Mouse (Mus musculus) heart, adult 2 months (tissue): ENCODE measurements around the gene Eid3.

Source experiments
- CTCF ChIP-seq: fragments of 200-600 bp; IDR thresholded peaks from 2 replicates; pipeline ENCODE4 v1.8.1; 2022; ENCODE audit warnings: antibody characterized with exemption, mild to moderate bottlenecking, moderate library complexity
- EP300 ChIP-seq: fragments of 200-500 bp; IDR thresholded peaks from 2 replicates; pipeline ENCODE4 v1.6.1; 2011; ENCODE audit warnings: low read depth, low read length, control low read depth; ENCODE audit not compliant: insufficient read depth
- POLR2A ChIP-seq: fragments of 200-500 bp; IDR thresholded peaks from 2 replicates; pipeline ENCODE4 v1.6.1; 2011; ENCODE audit warnings: mild to moderate bottlenecking, low read depth, low read length, control low read depth; ENCODE audit not compliant: insufficient read depth

GRCm38 (mm10) chr10:82898893-82899292 lies 32.5 kb downstream of the Eid3 start:
- TF ChIP-seq EP300 (no peak), CTCF (no peak), POLR2A (no peak)
